Mouse (Mus musculus): Measurements from ENCODE around the gene Znrf4. TPM values are rescaled to one million over a fixed set of nuclear protein-coding genes. Genes with fewer than 3 reads are reported as not detected.
"Not testable (repeated sequence)": the region's sequence is repeated elsewhere in the genome, so short reads cannot be mapped to it uniquely, and the experiment has no call there.

The Znrf4 gene
- polyA plus RNA-seq, 2 experiments: not detected

DNA sequence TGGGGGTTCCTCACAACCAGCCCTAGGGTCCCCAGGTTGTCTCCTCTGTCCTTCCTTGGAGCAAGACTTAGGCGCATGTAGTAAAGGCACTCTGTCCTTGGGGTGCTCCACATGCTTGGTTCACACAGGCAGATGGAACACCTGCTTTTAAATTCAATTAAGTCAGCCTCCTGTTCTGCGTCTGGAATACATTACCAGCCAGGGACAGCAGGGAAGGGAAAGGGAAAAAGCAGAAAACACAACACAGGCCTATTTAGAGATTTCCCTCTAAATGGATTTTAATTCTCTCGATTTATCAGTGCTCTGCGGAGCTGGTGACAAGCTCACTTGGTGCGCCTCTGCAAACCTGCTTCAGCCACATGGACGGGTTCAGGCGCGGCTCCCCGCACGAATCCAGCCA, 6.8 kb downstream of the Znrf4 start:
- no peaks in the 10 kb centered on the region for H3K9me3 ChIP-seq (ENCODE audit: control insufficient read depth, low read length)
- H3K4me3 ChIP-seq (ENCODE audit: insufficient read depth in 1 of 2, low read depth in 2 of 2, low read length in 2 of 2): no peak overlapping the region
- no peak overlapping the region for H3K4me2 ChIP-seq (ENCODE audit: low read depth)
- no peak overlapping the region for H3K27ac ChIP-seq
- peaks cover 0 to 5% of the 10 kb centered on the region in 2 experiments; a peak in 1 of 4 replicates for H3K4me1 ChIP-seq (replicated peaks; ENCODE audit: control insufficient read depth in 2 of 2, insufficient read depth in 2 of 2, low read length in 1 of 2)
- H3K27me3 ChIP-seq (ENCODE audit: control insufficient read depth, insufficient read depth, low read length): peaks cover 11% of the 10 kb centered on the region
- H3K9ac ChIP-seq (replicated peaks): no peak overlapping the region
- DNase-seq (ENCODE audit: low read depth in 3 of 3, low spot score in 3 of 3) (no peak), ATAC-seq (ENCODE audit: insufficient read depth) (no peak)
- no peaks in the 10 kb centered on the region for H3K36me3 ChIP-seq (replicated peaks; ENCODE audit: control insufficient read depth, insufficient read depth, low read depth)
- 78% methylated on average over 10 of the region's 10 CpGs for WGBS (ENCODE audit: insufficient replicate concordance)
- TF ChIP-seq CTCF (IDR thresholded peaks at IDR 0.05; ENCODE audit: low read depth) (no peak), EP300 (IDR thresholded peaks at IDR 0.05; ENCODE audit: low read depth) (no peak)

DNA sequence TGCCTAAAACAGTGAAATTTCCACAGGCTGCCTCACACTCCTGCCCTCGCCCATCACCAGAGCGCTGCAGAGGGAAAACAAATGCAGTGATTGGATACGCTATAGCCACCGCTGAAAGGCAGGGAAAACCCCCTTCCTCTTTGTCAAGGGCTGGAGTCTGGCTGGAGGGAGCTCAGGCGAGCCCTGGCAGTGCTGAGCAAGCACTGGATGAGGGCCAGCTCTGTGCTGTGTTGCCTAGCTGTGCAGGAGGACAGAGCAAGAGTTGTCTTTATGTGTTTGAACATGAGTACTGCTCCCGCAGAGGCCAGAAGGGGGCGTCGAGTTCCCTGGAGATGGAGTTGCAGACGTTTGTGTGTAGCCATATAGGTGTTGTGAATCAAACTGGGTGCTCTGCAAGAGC, 9.7 kb downstream of the Znrf4 start:
- H3K9ac ChIP-seq (replicated peaks): no peak overlapping the region
- H3K36me3 ChIP-seq (replicated peaks; ENCODE audit: control insufficient read depth, insufficient read depth, low read depth): no peaks in the 10 kb centered on the region
- H3K4me2 ChIP-seq (ENCODE audit: low read depth): no peak overlapping the region
- no peak for TF ChIP-seq CTCF (IDR thresholded peaks at IDR 0.05; ENCODE audit: low read depth)
- no peak for TF ChIP-seq EP300 (IDR thresholded peaks at IDR 0.05; ENCODE audit: low read depth)
- WGBS (ENCODE audit: insufficient replicate concordance): 28% methylated on average over 9 of the region's 9 CpGs
- no peaks in the 10 kb centered on the region for H3K9me3 ChIP-seq (ENCODE audit: control insufficient read depth, low read length)
- no peak for ATAC-seq (ENCODE audit: insufficient read depth)
- no peak overlapping the region for H3K4me3 ChIP-seq (ENCODE audit: insufficient read depth in 1 of 2, low read depth in 2 of 2, low read length in 2 of 2)
- H3K27me3 ChIP-seq (ENCODE audit: control insufficient read depth, insufficient read depth, low read length): no peaks in the 10 kb centered on the region
- DNase-seq (ENCODE audit: low read depth in 3 of 3, low spot score in 3 of 3): no peak
- peaks cover 0 to 3% of the 10 kb centered on the region in 2 experiments; a peak in 1 of 4 replicates for H3K4me1 ChIP-seq (replicated peaks; ENCODE audit: control insufficient read depth in 2 of 2, insufficient read depth in 2 of 2, low read length in 1 of 2)
- H3K27ac ChIP-seq: no peak overlapping the region

DNA sequence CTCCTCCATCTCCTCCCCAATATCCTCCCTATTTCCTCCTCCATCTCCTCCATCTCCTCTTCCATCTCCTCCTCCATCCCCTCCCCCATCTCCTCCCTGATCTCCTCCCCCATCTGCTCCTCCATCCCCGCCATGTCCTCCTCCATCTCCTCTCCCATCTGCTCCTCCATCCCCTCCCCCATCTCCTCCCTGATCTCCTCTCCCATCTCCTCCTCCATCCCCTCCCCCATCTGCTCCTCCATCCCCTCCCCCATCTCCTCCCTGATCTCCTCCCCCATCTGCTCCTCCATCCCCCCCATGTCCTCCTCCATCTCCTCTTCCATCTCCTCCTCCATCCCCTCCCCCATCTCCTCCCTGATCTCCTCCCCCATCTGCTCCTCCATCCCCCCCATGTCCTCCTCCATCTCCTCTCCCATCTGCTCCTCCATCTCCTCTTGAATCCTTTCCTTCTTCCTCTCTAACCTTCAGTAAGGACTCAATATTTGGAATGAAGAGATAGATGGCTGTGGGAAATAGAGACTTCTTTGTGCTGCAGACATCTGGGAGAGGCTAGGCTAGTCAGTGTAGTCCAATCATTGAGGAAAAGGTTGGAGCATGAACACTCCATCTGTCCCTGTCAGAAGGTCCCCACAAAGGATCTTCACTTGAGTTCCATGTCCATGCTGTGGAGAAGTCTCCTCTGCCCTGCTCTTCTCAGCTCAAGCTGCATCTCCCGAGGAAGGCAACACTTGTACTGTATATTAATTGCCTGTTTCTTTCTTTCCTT, 10.4 kb downstream of the Znrf4 start:
- not testable (repeated sequence) for H3K9ac ChIP-seq (replicated peaks); H3K27ac ChIP-seq; H3K36me3 ChIP-seq (replicated peaks; ENCODE audit: control insufficient read depth, insufficient read depth, low read depth); H3K4me1 ChIP-seq (replicated peaks; ENCODE audit: control insufficient read depth in 2 of 2, insufficient read depth in 2 of 2, low read length in 1 of 2); DNase-seq (ENCODE audit: low read depth in 3 of 3, low spot score in 3 of 3); H3K4me2 ChIP-seq (ENCODE audit: low read depth); H3K27me3 ChIP-seq (ENCODE audit: control insufficient read depth, insufficient read depth, low read length); ATAC-seq (ENCODE audit: insufficient read depth); H3K4me3 ChIP-seq (ENCODE audit: insufficient read depth in 1 of 2, low read depth in 2 of 2, low read length in 2 of 2); H3K9me3 ChIP-seq (ENCODE audit: control insufficient read depth, low read length)
- 48% methylated on average over 2 of the region's 2 CpGs for WGBS (ENCODE audit: insufficient replicate concordance)

DNA sequence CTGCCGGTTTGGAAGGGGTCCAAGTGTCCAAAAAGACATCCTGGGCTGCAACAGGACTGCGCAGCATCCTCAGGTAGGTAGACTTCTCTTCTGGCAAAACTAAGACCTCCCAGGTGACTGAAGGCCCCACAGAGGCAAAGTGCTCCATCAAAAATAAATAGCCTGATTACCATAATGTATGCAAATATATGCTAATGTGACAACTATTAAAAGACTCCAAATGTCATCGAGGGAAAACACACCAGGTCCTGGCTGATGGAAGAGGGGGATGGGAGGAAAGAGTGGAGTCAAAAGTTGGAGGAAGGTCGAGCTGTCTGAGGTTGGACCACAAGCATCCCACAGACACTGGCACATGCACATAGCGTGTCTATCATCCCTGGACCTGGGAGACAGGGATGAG, 13.0 kb downstream of the Znrf4 start:
- Histone ChIP-seq H3K9ac (replicated peaks) (no peak overlapping the region), H3K4me2 (ENCODE audit: low read depth) (no peak overlapping the region), H3K27me3 (ENCODE audit: control insufficient read depth, insufficient read depth, low read length) (no peaks in the 10 kb centered on the region), H3K4me3 (ENCODE audit: insufficient read depth in 1 of 2, low read depth in 2 of 2, low read length in 2 of 2) (no peak overlapping the region), H3K36me3 (replicated peaks; ENCODE audit: control insufficient read depth, insufficient read depth, low read depth) (no peaks in the 10 kb centered on the region), H3K4me1 (replicated peaks; ENCODE audit: control insufficient read depth in 2 of 2, insufficient read depth in 2 of 2, low read length in 1 of 2) (no peaks in the 10 kb centered on the region), H3K9me3 (ENCODE audit: control insufficient read depth, low read length) (peaks cover 8% of the 10 kb centered on the region), H3K27ac (no peak overlapping the region)
- TF ChIP-seq EP300 (IDR thresholded peaks at IDR 0.05; ENCODE audit: low read depth): no peak
- TF ChIP-seq CTCF (IDR thresholded peaks at IDR 0.05; ENCODE audit: low read depth): no peak
- ATAC-seq (ENCODE audit: insufficient read depth) (no peak), DNase-seq (ENCODE audit: low read depth in 3 of 3, low spot score in 3 of 3) (no peak)
- WGBS (ENCODE audit: insufficient replicate concordance): 54% methylated on average over 5 of the region's 5 CpGs

DNA sequence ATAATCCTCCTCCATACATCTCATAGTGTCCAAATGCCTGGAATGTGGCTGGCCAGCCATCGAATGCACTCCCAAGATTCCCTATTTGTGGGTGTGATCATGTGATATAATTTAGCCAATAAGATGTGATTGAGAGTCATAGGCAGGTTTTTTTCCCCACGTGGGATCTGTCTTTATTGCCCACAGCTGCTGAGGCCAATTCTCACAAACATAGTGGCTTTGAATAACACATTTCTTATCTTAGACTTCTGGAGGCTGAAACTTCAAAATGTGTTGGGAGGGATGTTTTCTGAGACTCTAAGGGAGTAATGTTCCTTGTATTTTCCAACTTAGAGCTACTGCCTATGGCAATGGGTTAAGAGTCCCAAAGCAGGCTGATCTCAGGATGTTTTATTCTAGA, 17.8 kb downstream of the Znrf4 start:
- no peaks in the 10 kb centered on the region; the same call in 1 of the 2 replicates for H3K27me3 ChIP-seq (ENCODE audit: control insufficient read depth, insufficient read depth, low read length)
- DNase-seq (ENCODE audit: low read depth in 3 of 3, low spot score in 3 of 3): no peak
- H3K4me2 ChIP-seq (ENCODE audit: low read depth): no peak overlapping the region
- no peak for ATAC-seq (ENCODE audit: insufficient read depth)
- no peaks in the 10 kb centered on the region for H3K4me1 ChIP-seq (replicated peaks; ENCODE audit: control insufficient read depth in 2 of 2, insufficient read depth in 2 of 2, low read length in 1 of 2)
- no peak overlapping the region for H3K27ac ChIP-seq
- 42% methylated on average over 2 of the region's 2 CpGs for WGBS (ENCODE audit: insufficient replicate concordance)
- H3K9me3 ChIP-seq (ENCODE audit: control insufficient read depth, low read length): peaks cover 20% of the 10 kb centered on the region
- H3K36me3 ChIP-seq (replicated peaks; ENCODE audit: control insufficient read depth, insufficient read depth, low read depth): no peaks in the 10 kb centered on the region
- no peak overlapping the region for H3K9ac ChIP-seq (replicated peaks)
- TF ChIP-seq CTCF (IDR thresholded peaks at IDR 0.05; ENCODE audit: low read depth): no peak
- TF ChIP-seq EP300 (IDR thresholded peaks at IDR 0.05; ENCODE audit: low read depth): no peak
- no peak overlapping the region for H3K4me3 ChIP-seq (ENCODE audit: insufficient read depth in 1 of 2, low read depth in 2 of 2, low read length in 2 of 2)

Data from liver, embryonic 14.5 days (tissue).